Mouse (Mus musculus): ENCODE results near the gene 4930544D05Rik. TPM values are rescaled to one million over a fixed set of nuclear protein-coding genes. Genes with fewer than 3 reads are reported as not detected.

Gene 4930544D05Rik
- polyA plus RNA-seq, 1 experiment from 2014 or later, result not detected

DNA sequence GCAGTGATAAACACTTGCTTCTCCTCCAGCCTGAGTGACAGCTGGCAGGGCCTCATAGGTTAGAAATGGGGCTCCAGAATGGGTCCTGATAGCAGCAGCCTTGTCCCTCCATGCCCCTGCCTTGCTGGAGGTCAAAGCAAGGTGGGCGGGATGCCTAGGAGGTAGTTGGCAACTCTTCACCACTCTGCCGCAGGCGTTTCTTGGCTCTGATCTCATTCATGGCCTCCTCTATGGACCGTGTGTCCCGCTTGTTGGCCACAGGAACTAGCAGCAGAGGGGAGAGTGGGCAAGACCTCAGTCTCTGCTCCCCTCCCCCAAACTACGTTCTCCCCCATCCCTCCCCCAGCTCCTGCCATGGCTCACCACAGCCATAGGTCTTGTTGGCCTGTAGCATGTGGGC, 48.3 kb downstream of the 4930544D05Rik start:
- WGBS, result 92% methylated on average over 6 of the region's 6 CpGs
- no peak overlapping the region for H3K9ac ChIP-seq
- H3K4me2 ChIP-seq, result no peak overlapping the region
- H3K4me1 ChIP-seq, result peaks cover 15% of the 10 kb centered on the region
- no peak overlapping the region for H3K27ac ChIP-seq
- ATAC-seq (replicated peaks), result no peak
- H3K9me3 ChIP-seq, result no peaks in the 10 kb centered on the region
- H3K4me3 ChIP-seq, result no peak overlapping the region
- no peaks in the 10 kb centered on the region for H3K27me3 ChIP-seq (replicated peaks)
- H3K36me3 ChIP-seq (replicated peaks), result peaks cover 29% of the 10 kb centered on the region

DNA sequence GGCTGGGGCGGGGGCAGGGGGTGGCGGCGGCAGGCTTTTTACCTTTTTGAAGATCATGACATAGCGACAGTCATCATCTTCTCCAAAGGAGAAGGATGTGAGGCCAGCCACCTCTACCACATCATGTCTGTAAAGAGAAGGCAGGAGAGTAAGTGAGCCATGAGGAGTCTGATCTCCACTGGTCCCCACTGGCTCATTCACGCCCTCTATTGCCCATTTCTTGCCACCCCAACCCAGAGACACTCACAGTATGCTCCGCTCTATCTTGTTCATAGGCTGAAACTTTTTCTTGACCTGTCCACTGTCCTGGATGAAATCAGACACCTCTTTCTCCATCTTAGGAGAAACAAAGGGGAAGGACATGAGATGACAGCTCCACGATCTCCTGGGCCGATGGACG, 49.1 kb downstream of the 4930544D05Rik start:
- ATAC-seq (replicated peaks), result no peak
- H3K36me3 ChIP-seq (replicated peaks), result peaks cover 29% of the 10 kb centered on the region

More for the DNA sequence above, 49.1 kb downstream of the 4930544D05Rik start:
- H3K4me3 ChIP-seq, result no peak overlapping the region
- H3K9me3 ChIP-seq, result no peaks in the 10 kb centered on the region
- H3K4me2 ChIP-seq, result no peak overlapping the region
- H3K27ac ChIP-seq, result no peak overlapping the region
- no peaks in the 10 kb centered on the region for H3K27me3 ChIP-seq (replicated peaks)
- WGBS, result 94% methylated on average over 9 of the region's 9 CpGs
- H3K9ac ChIP-seq, result no peak overlapping the region
- H3K4me1 ChIP-seq, result peaks cover 15% of the 10 kb centered on the region

Other genes with a start within 250 kb of the 4930544D05Rik start
- 32.6 and 33.8 TPM in 2 replicates for gene Pelp1, start 205.8 kb upstream of the 4930544D05Rik start, polyA plus RNA-seq (2015; fragmentation: Nextera tagmentation; extraction: Ambion mirVana)
- 53.6 and 53.8 TPM in 2 replicates for gene Arrb2, start 183.2 kb upstream of the 4930544D05Rik start, polyA plus RNA-seq (2015; fragmentation: Nextera tagmentation; extraction: Ambion mirVana)
- gene Med11, start 163.9 kb upstream of the 4930544D05Rik start, polyA plus RNA-seq (2015; fragmentation: Nextera tagmentation; extraction: Ambion mirVana), result 46.2 and 49.5 TPM in 2 replicates
- 0.61 and 0.62 TPM in 2 replicates for gene Zmynd15, start 156.4 kb upstream of the 4930544D05Rik start, polyA plus RNA-seq (2015; fragmentation: Nextera tagmentation; extraction: Ambion mirVana)
- 2.5 and 2.9 TPM in 2 replicates for gene Cxcl16, start 155.9 kb upstream of the 4930544D05Rik start, polyA plus RNA-seq (2015; fragmentation: Nextera tagmentation; extraction: Ambion mirVana)
- 3.8 and 4.0 TPM in 2 replicates for gene Tm4sf5, start 110.6 kb upstream of the 4930544D05Rik start, polyA plus RNA-seq (2015; fragmentation: Nextera tagmentation; extraction: Ambion mirVana)
- 0.46 TPM in 1 of 2 replicates, not detected in the other for gene Vmo1, start 101.2 kb upstream of the 4930544D05Rik start, polyA plus RNA-seq (2015; fragmentation: Nextera tagmentation; extraction: Ambion mirVana)
- gene Gltpd2, start 96.7 kb upstream of the 4930544D05Rik start, polyA plus RNA-seq (2015; fragmentation: Nextera tagmentation; extraction: Ambion mirVana), result 0.14 and 0.27 TPM in 2 replicates
- gene Psmb6, start 90.5 kb upstream of the 4930544D05Rik start, polyA plus RNA-seq (2015; fragmentation: Nextera tagmentation; extraction: Ambion mirVana), result 777 and 795 TPM in 2 replicates
- not detected in 2 replicates for gene Gm40193, start 82.9 kb upstream of the 4930544D05Rik start, polyA plus RNA-seq (2015; fragmentation: Nextera tagmentation; extraction: Ambion mirVana)
- 13.8 and 14.8 TPM in 2 replicates for gene Pld2, start 75.8 kb upstream of the 4930544D05Rik start, polyA plus RNA-seq (2015; fragmentation: Nextera tagmentation; extraction: Ambion mirVana)
- 17.9 and 18.7 TPM in 2 replicates for gene Mink1, start 53.0 kb upstream of the 4930544D05Rik start, polyA plus RNA-seq (2015; fragmentation: Nextera tagmentation; extraction: Ambion mirVana)
- gene Chrne, start 3.4 kb downstream of the 4930544D05Rik start, polyA plus RNA-seq (2015; fragmentation: Nextera tagmentation; extraction: Ambion mirVana), result not detected in 2 replicates
- 0.11 and 0.14 TPM in 2 replicates for gene Gp1ba, start 23.3 kb downstream of the 4930544D05Rik start, polyA plus RNA-seq (2015; fragmentation: Nextera tagmentation; extraction: Ambion mirVana)
- gene Rnf167, start 31.4 kb downstream of the 4930544D05Rik start, polyA plus RNA-seq (2015; fragmentation: Nextera tagmentation; extraction: Ambion mirVana), result 114 and 122 TPM in 2 replicates
- gene Slc25a11, start 31.6 kb downstream of the 4930544D05Rik start, polyA plus RNA-seq (2015; fragmentation: Nextera tagmentation; extraction: Ambion mirVana), result 180 and 181 TPM in 2 replicates
- gene Pfn1, start 38.8 kb downstream of the 4930544D05Rik start, polyA plus RNA-seq (2015; fragmentation: Nextera tagmentation; extraction: Ambion mirVana), result 659 and 665 TPM in 2 replicates
- gene Eno3, start 41.4 kb downstream of the 4930544D05Rik start, polyA plus RNA-seq (2015; fragmentation: Nextera tagmentation; extraction: Ambion mirVana), result 8.0 and 8.3 TPM in 2 replicates
- gene Spag7, start 53.6 kb downstream of the 4930544D05Rik start, polyA plus RNA-seq (2015; fragmentation: Nextera tagmentation; extraction: Ambion mirVana), result 171 and 173 TPM in 2 replicates
- gene Camta2, start 72.3 kb downstream of the 4930544D05Rik start, polyA plus RNA-seq (2015; fragmentation: Nextera tagmentation; extraction: Ambion mirVana), result 23.5 and 25.0 TPM in 2 replicates
- gene Inca1, start 84.3 kb downstream of the 4930544D05Rik start, polyA plus RNA-seq (2015; fragmentation: Nextera tagmentation; extraction: Ambion mirVana), result 1.0 and 1.7 TPM in 2 replicates
- gene Kif1c, start 84.7 kb downstream of the 4930544D05Rik start, polyA plus RNA-seq (2015; fragmentation: Nextera tagmentation; extraction: Ambion mirVana), result 1.9 TPM in 2 replicates
- 16.7 and 16.8 TPM in 2 replicates for gene Zfp3, start 148.4 kb downstream of the 4930544D05Rik start, polyA plus RNA-seq (2015; fragmentation: Nextera tagmentation; extraction: Ambion mirVana)
- gene Scimp, start 196.7 kb downstream of the 4930544D05Rik start, polyA plus RNA-seq (2015; fragmentation: Nextera tagmentation; extraction: Ambion mirVana), result not detected in 2 replicates
- 85.6 and 93.1 TPM in 2 replicates for gene Rabep1, start 228.9 kb downstream of the 4930544D05Rik start, polyA plus RNA-seq (2015; fragmentation: Nextera tagmentation; extraction: Ambion mirVana)